Mouse (Mus musculus): Measurements from ENCODE around the gene Dock1.

The Dock1 gene

GRCm38 (mm10) chr7:135194190-135194589 lies 523.7 kb downstream of the Dock1 start:
- no peak for DNase-seq

- DNase-seq: no peak
These were observed 525.2 kb downstream of the Dock1 start for GRCm38 (mm10) chr7:135195631-135196030.

GRCm38 (mm10) chr7:135196828-135197227 lies 526.4 kb downstream of the Dock1 start:
- DNase-seq: no peak

GRCm38 (mm10) chr7:135203920-135204319 lies 533.5 kb downstream of the Dock1 start:
- DNase-seq: no peak

- DNase-seq: no peak
These were observed 534.7 kb downstream of the Dock1 start for GRCm38 (mm10) chr7:135205111-135205510.

- DNase-seq: no peak
These were observed 538.6 kb downstream of the Dock1 start for GRCm38 (mm10) chr7:135208947-135209567.

GRCm38 (mm10) chr7:135210296-135210695 lies 539.8 kb downstream of the Dock1 start:
- DNase-seq: no peak

GRCm38 (mm10) chr7:135210831-135211230 lies 540.4 kb downstream of the Dock1 start:
- no peak for DNase-seq

GRCm38 (mm10) chr7:135212505-135212904 lies 542.1 kb downstream of the Dock1 start:
- no peak for DNase-seq

- no peak for DNase-seq
These were observed 551.0 kb downstream of the Dock1 start for GRCm38 (mm10) chr7:135221475-135221874.
